Mouse (Mus musculus) skeletal muscle tissue, adult 2 months (tissue): ENCODE results near the gene Apc2.
A peak's percentile ranks its signal among the peaks of the same experiment; 100 is the strongest.
"Not testable (repeated sequence)": the region's sequence is repeated elsewhere in the genome, so short reads cannot be mapped to it uniquely, and the experiment has no call there.

Source experiments
- DNase-seq: peaks from one replicate; pipeline ENCODE4 v3.0.0-alpha.2; 2012; ENCODE audit warnings: low read depth, low spot score

Gene Apc2

DNA sequence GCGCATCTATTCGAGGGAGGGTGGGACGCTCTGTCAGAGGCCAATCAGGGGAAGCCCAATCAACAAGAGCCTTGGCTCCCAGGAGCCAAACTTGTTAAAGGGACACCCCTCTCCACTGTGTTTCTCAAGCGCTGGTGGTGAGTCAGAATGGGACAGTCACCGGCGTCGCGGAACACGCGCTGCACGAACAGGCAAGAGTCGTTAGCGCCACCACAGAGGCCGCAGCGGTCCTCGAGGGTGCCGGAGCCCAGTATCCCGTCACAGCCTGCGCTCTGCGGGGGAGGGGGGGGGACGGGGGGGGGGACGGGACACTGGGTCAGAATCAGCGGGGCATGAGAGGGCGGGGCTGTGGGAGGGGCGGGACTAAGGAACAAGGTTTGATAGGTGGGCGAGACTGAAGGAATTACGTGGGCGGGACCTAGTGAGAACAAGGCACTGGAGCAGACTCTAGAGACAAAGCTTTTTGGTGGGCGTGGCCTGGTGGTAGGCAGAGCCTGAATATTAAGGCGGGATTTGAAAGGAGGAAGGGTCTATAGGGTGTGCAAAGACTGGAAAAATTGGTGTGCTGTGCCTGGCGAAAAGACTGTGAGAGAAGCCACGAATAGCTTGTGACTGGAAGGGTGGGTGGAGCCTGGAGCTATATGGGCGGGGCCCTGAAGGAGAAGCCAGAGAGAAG lies 47.1 kb downstream of the Apc2 start:
- peak; percentile 62 for DNase-seq

DNA sequence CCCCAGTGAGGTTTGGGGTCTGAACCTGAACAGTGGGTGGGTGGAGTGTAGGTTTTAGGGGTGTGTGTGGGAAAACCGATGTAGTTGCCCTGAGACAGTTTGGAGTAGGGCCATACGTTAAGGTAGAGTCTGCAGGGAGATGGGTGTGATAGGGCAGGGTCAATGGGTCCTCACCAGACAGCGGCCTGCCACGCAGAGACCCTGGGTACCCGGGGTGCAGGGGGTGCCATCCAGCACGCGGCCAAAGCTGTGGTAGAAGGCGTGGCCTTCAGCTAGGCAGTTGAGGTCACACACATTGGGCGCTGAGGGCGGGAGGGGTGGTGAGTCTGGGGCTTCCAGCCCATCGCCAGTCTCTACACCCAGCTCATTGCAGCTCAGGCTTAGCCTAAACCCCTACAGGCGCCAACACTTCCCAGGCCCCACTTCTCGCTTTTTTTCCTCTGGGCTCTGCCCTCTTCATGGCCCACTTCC lies 47.7 kb downstream of the Apc2 start:
- DNase-seq, result no peak

GRCm38 (mm10) chr10:80344131-80344661 lies 48.4 kb downstream of the Apc2 start:
- peak; percentile 86 for DNase-seq

GRCm38 (mm10) chr10:80345122-80345521 lies 49.3 kb downstream of the Apc2 start:
- DNase-seq, result no peak

GRCm38 (mm10) chr10:80345929-80346328 lies 50.2 kb downstream of the Apc2 start:
- not testable (repeated sequence) for DNase-seq

GRCm38 (mm10) chr10:80347514-80347967 lies 51.8 kb downstream of the Apc2 start:
- no peak for DNase-seq

DNA sequence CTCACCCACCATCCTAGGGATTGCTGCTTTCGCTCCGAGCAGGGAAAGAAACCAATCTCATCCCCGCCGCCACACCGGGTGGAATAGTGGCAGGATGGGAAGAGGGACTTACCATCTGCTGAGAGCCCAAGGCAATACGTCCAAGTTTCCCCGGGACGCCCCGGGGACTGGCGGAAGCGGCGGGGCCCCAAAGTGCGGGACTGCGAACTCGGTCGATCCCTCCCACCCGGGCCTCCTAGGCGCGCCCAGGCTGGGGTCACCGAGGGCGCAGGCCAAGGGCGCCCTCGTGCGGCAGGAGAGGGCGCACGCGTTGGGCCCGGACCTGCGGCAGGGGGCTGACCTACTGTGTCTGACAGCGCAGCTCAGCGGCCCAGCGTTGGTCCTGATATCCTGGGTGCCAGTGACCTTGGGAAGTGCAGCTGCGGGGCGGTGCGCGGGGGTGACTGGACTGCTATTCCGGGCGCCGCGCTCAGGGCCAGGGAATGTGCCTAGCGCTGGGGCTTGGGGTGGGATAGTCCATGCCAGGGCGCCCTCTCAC lies 52.5 kb downstream of the Apc2 start, which contains the start of gene Adamtsl5:
Adamtsl5 (minus strand) TSS at position 169 of the 538 bp plus-strand sequence.
- DNase-seq, result peak; percentile 82

GRCm38 (mm10) chr10:80348981-80349380 lies 53.2 kb downstream of the Apc2 start:
- no peak for DNase-seq

GRCm38 (mm10) chr10:80350292-80350691 lies 54.5 kb downstream of the Apc2 start:
- peak; percentile 71 for DNase-seq

- no peak for DNase-seq
Observed at GRCm38 (mm10) chr10:80351896-80352295, 56.1 kb downstream of the Apc2 start.

DNA sequence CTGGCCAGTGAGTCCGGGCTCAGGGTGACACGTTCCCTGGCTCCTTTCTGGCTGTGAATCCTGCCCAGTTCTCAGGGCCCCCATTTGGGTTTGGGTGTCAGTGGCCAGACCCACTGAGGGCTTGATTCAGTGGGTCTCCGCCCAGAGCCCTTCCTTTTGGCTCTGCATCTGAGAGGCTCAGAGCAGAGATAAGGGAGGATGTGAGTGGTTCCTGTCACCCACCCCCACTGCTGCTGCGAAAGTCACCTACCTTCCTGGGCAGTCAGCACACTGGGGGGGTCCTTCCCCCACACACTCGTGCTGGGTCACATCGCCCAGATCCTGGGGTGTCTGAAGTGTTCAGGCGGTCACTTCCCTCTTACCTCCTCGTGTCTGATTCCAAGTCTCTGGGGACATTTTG lies 57.0 kb downstream of the Apc2 start:
- no peak for DNase-seq

- no peak for DNase-seq
Observed at GRCm38 (mm10) chr10:80355431-80355830, 59.7 kb downstream of the Apc2 start.

DNA sequence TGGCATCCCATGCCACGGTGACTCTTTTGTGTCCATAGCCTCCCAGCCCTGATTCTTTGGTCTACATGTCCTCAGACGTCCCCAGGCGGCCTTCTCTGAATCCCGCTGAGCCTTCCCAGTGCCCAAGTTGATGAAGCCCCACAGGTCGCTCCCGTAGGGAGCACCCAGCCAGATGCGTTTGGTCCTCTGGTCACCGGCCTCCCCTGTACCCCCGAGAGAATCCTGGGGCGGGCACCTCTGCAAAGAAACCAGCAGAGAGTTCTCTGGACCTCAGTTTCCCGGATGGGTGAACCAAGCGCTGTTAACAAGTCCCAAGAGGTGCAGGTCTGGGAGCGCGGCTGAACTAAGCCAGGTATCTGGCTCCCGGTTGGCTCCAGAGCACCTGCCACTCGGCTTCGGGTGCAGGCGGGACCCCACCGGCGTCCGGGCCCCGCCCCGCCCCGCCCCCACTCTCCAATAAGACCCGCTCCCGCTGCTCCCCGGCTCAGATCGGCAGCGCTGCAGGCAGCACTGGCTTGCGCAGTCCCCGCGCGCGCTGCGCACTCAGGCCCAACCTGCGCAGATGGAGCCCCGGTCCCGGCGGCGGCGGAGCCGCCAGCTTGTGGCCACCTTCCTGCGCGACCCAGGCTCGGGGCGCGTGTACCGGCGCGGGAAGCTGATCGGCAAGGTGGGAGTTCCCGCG lies 60.4 kb downstream of the Apc2 start, which contains the start of gene Plk5:
Plk5 (plus strand) TSS at position 459 of the 682 bp plus-strand sequence.
- DNase-seq, result no peak

DNA sequence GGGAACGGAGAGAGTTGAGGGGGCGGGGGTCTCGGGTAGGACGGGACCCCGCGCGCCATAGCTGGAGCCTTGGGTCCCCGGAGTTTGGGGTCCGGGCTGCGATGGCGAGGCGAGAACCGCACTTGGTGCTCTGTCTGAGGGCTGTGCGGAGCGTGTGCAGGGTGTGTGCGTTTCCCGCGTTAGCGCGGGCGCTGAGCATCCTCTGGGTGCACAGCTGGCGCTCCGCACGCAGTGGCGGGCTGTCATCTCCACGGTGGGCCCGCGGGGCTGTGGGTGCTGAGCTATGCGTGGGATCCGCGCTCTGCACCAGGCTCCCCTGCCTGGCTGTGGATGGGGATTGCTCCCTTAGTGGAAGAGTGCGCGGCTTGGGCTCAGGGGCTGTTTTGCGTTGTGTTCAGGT lies 61.0 kb downstream of the Apc2 start:
- no peak for DNase-seq

GRCm38 (mm10) chr10:80357336-80357735 lies 61.6 kb downstream of the Apc2 start:
- no peak for DNase-seq

GRCm38 (mm10) chr10:80357994-80358639 lies 62.3 kb downstream of the Apc2 start:
- no peak for DNase-seq

DNA sequence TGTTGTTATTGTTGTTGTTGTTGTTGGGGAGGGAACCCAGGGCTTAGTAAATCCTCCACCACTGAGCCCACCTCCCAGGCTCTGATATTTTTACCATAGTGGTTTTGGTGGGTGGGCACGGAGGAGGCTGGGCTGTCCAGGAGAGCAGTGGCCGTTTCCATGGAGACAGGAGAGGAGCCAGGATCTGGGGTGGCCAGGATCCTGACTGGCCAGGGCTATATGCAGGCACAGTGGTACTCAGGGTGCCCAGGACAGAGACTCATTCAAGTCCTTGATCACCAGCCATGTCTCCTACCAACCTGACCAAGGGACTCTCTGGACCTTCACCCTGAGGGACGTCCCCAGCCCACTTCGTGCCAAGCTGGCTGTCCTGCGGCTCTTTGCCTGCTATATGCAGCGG lies 68.0 kb downstream of the Apc2 start:
- no peak for DNase-seq

DNA sequence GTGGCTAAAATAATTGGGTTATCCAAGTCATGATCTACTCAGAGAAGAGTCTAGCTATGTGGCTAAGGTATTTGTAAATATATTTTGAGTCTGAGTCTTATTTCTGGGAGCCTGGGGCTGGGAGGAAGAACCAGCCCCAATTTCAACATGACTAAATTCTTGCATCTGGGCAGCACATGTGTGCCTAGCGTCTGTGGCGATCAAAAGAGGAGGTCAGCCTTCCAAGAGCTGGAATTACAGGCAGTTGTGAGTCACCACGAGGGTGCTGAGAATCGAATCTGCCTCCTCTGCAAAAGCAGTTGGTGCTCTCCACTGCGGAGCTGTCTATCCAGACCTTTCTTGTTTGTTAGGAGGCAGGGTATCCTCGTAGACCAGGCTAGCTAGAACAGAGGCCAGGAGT lies 70.0 kb downstream of the Apc2 start:
- no peak for DNase-seq
